Mouse (Mus musculus): ENCODE results near the gene Specc1. TPM values are rescaled to one million over a fixed set of nuclear protein-coding genes. Genes with fewer than 3 reads are reported as not detected.
A peak's percentile ranks its signal among the peaks of the same experiment; 100 is the strongest.

The Specc1 gene
- polyA plus RNA-seq, 1 experiment from 2014 or later: 10.1 TPM

GRCm38 (mm10) chr11:62103380-62103911 is 146.9 kb downstream of the Specc1 start:
- no peak for DNase-seq (ENCODE audit: low spot score)
- peaks cover 5% of the 10 kb centered on the region; the same call in 1 of the 2 replicates for H3K4me1 ChIP-seq
- H3K4me3 ChIP-seq: no peak overlapping the region
- H3K36me3 ChIP-seq: no peaks in the 10 kb centered on the region
- no peaks in the 10 kb centered on the region for H3K9me3 ChIP-seq (replicated peaks)
- H3K27me3 ChIP-seq (ENCODE audit: low read depth, poor library complexity, severe bottlenecking): no peaks in the 10 kb centered on the region
- no peak overlapping the region for H3K27ac ChIP-seq (replicated peaks)
- 84% methylated on average over 3 of the region's 3 CpGs for WGBS

GRCm38 (mm10) chr11:62106401-62106871 is 149.9 kb downstream of the Specc1 start:
- 88% methylated on average over 1 of the region's 1 CpGs for WGBS
- no peaks in the 10 kb centered on the region for H3K9me3 ChIP-seq (replicated peaks)
- peaks cover 5% of the 10 kb centered on the region; the same call in 1 of the 2 replicates for H3K4me1 ChIP-seq
- H3K4me3 ChIP-seq: no peak overlapping the region
- no peaks in the 10 kb centered on the region for H3K27me3 ChIP-seq (ENCODE audit: low read depth, poor library complexity, severe bottlenecking)
- no peak for DNase-seq (ENCODE audit: low spot score)
- peak overlapping the region; percentile 28; the same call in 1 of the 2 replicates for H3K27ac ChIP-seq (replicated peaks)
- no peaks in the 10 kb centered on the region for H3K36me3 ChIP-seq

GRCm38 (mm10) chr11:62107272-62107836 is 150.8 kb downstream of the Specc1 start:
- WGBS: 93% methylated on average over 2 of the region's 2 CpGs

GRCm38 (mm10) chr11:62118561-62118960 is 162.0 kb downstream of the Specc1 start:
- H3K36me3 ChIP-seq: peaks cover 16% of the 10 kb centered on the region
- H3K4me1 ChIP-seq: no peaks in the 10 kb centered on the region
- no peak for DNase-seq (ENCODE audit: low spot score)
- H3K4me3 ChIP-seq: no peak overlapping the region
- WGBS: 95% methylated on average over 9 of the region's 9 CpGs
- no peak overlapping the region for H3K27ac ChIP-seq (replicated peaks)
- H3K27me3 ChIP-seq (ENCODE audit: low read depth, poor library complexity, severe bottlenecking): no peaks in the 10 kb centered on the region
- no peaks in the 10 kb centered on the region for H3K9me3 ChIP-seq (replicated peaks)

More at GRCm38 (mm10) chr11:62107272-62107836, 150.8 kb downstream of the Specc1 start:
- no peaks in the 10 kb centered on the region for H3K9me3 ChIP-seq (replicated peaks)
- no peaks in the 10 kb centered on the region for H3K36me3 ChIP-seq
- no peak for DNase-seq (ENCODE audit: low spot score)
- no peaks in the 10 kb centered on the region for H3K27me3 ChIP-seq (ENCODE audit: low read depth, poor library complexity, severe bottlenecking)
- no peak overlapping the region for H3K27ac ChIP-seq (replicated peaks)
- H3K4me3 ChIP-seq: no peak overlapping the region
- peaks cover 5% of the 10 kb centered on the region; the same call in 1 of the 2 replicates for H3K4me1 ChIP-seq

- Histone ChIP-seq H3K27me3 (ENCODE audit: low read depth, poor library complexity, severe bottlenecking) (no peaks in the 10 kb centered on the region), H3K4me3 (no peak overlapping the region), H3K27ac (replicated peaks) (no peak overlapping the region), H3K36me3 (peaks cover 16% of the 10 kb centered on the region), H3K9me3 (replicated peaks) (no peaks in the 10 kb centered on the region), H3K4me1 (no peaks in the 10 kb centered on the region)
- WGBS: 80% methylated on average over 3 of the region's 3 CpGs
- no peak for DNase-seq (ENCODE audit: low spot score)
These were observed 163.3 kb downstream of the Specc1 start for GRCm38 (mm10) chr11:62119871-62120270.

GRCm38 (mm10) chr11:62121365-62121764 is 164.8 kb downstream of the Specc1 start:
- Histone ChIP-seq H3K27me3 (ENCODE audit: low read depth, poor library complexity, severe bottlenecking) (no peaks in the 10 kb centered on the region), H3K4me1 (no peaks in the 10 kb centered on the region), H3K36me3 (peaks cover 16% of the 10 kb centered on the region), H3K9me3 (replicated peaks) (no peaks in the 10 kb centered on the region), H3K27ac (replicated peaks) (no peak overlapping the region), H3K4me3 (no peak overlapping the region)
- 85% methylated on average over 5 of the region's 5 CpGs for WGBS
- DNase-seq (ENCODE audit: low spot score): no peak

GRCm38 (mm10) chr11:62127692-62128091 is 171.1 kb downstream of the Specc1 start:
- Histone ChIP-seq H3K4me3 (no peak overlapping the region), H3K9me3 (replicated peaks) (no peaks in the 10 kb centered on the region), H3K36me3 (peaks cover 17% of the 10 kb centered on the region), H3K4me1 (peaks cover 23% of the 10 kb centered on the region), H3K27me3 (ENCODE audit: low read depth, poor library complexity, severe bottlenecking) (peaks cover 34% of the 10 kb centered on the region), H3K27ac (replicated peaks) (no peak overlapping the region)
- DNase-seq (ENCODE audit: low spot score): peak; percentile 83
- WGBS: 38% methylated on average over 3 of the region's 3 CpGs

GRCm38 (mm10) chr11:62128197-62128596 is 171.6 kb downstream of the Specc1 start:
- DNase-seq (ENCODE audit: low spot score): no peak
- H3K27ac ChIP-seq (replicated peaks): no peak overlapping the region
- 85% methylated on average over 8 of the region's 8 CpGs for WGBS
- H3K36me3 ChIP-seq: peaks cover 21% of the 10 kb centered on the region
- H3K9me3 ChIP-seq (replicated peaks): no peaks in the 10 kb centered on the region
- no peak overlapping the region for H3K4me3 ChIP-seq
- H3K27me3 ChIP-seq (ENCODE audit: low read depth, poor library complexity, severe bottlenecking): peaks cover 39% of the 10 kb centered on the region
- peaks cover 23% of the 10 kb centered on the region for H3K4me1 ChIP-seq

GRCm38 (mm10) chr11:62130191-62130590 is 173.6 kb downstream of the Specc1 start:
- H3K27me3 ChIP-seq (ENCODE audit: low read depth, poor library complexity, severe bottlenecking): peaks cover 42% of the 10 kb centered on the region
- peaks cover 23% of the 10 kb centered on the region for H3K36me3 ChIP-seq
- no peak overlapping the region for H3K4me3 ChIP-seq
- peak; percentile 19 for DNase-seq (ENCODE audit: low spot score)
- no peaks in the 10 kb centered on the region for H3K9me3 ChIP-seq (replicated peaks)
- H3K4me1 ChIP-seq: peaks cover 23% of the 10 kb centered on the region
- 0 out of 2 replicates have a peak overlapping the region, but pooled peaks have one; percentile 13 for H3K27ac ChIP-seq (replicated peaks)
- 36% methylated on average over 3 of the region's 3 CpGs for WGBS

- DNase-seq (ENCODE audit: low spot score): no peak
- WGBS: 45% methylated on average over 2 of the region's 2 CpGs
These were observed 174.2 kb downstream of the Specc1 start for GRCm38 (mm10) chr11:62130685-62131295.

GRCm38 (mm10) chr11:62131601-62132000 is 175.0 kb downstream of the Specc1 start:
- H3K36me3 ChIP-seq: peaks cover 23% of the 10 kb centered on the region
- DNase-seq (ENCODE audit: low spot score): no peak
- WGBS: 89% methylated on average over 4 of the region's 4 CpGs
- peaks cover 23% of the 10 kb centered on the region for H3K4me1 ChIP-seq
- H3K27me3 ChIP-seq (ENCODE audit: low read depth, poor library complexity, severe bottlenecking): peaks cover 42% of the 10 kb centered on the region
- no peaks in the 10 kb centered on the region for H3K9me3 ChIP-seq (replicated peaks)
- no peak overlapping the region for H3K27ac ChIP-seq (replicated peaks)
- H3K4me3 ChIP-seq: no peak overlapping the region

More at GRCm38 (mm10) chr11:62130685-62131295, 174.2 kb downstream of the Specc1 start:
- H3K9me3 ChIP-seq (replicated peaks): no peaks in the 10 kb centered on the region
- no peak overlapping the region for H3K4me3 ChIP-seq
- H3K36me3 ChIP-seq: peaks cover 23% of the 10 kb centered on the region
- peaks cover 23% of the 10 kb centered on the region for H3K4me1 ChIP-seq
- H3K27me3 ChIP-seq (ENCODE audit: low read depth, poor library complexity, severe bottlenecking): peaks cover 42% of the 10 kb centered on the region
- no peak overlapping the region for H3K27ac ChIP-seq (replicated peaks)

- Histone ChIP-seq H3K9me3 (replicated peaks) (no peaks in the 10 kb centered on the region), H3K4me1 (peaks cover 23% of the 10 kb centered on the region), H3K27me3 (ENCODE audit: low read depth, poor library complexity, severe bottlenecking) (peaks cover 29% of the 10 kb centered on the region), H3K36me3 (peaks cover 18% of the 10 kb centered on the region), H3K27ac (replicated peaks) (no peak overlapping the region), H3K4me3 (no peak overlapping the region)
- DNase-seq (ENCODE audit: low spot score): no peak
- 96% methylated on average over 2 of the region's 2 CpGs for WGBS
These were observed 177.6 kb downstream of the Specc1 start for GRCm38 (mm10) chr11:62134191-62134590.
